Mouse (Mus musculus) bone marrow, adult 2 months (tissue): ENCODE results near the gene Tmed2.
"Not testable (repeated sequence)": the region's sequence is repeated elsewhere in the genome, so short reads cannot be mapped to it uniquely, and the experiment has no call there.

Experiments
- CTCF ChIP-seq: fragments of 200-500 bp; IDR thresholded peaks from 2 replicates; pipeline ENCODE4 v1.5.1; 2011; ENCODE audit warnings: low read length, control low read depth; ENCODE audit not compliant: control insufficient read depth, insufficient read depth
- POLR2A ChIP-seq: fragments of 200-500 bp; IDR thresholded peaks from 2 replicates; pipeline ENCODE4 v1.6.1; 2011; ENCODE audit warnings: low read depth, mild to moderate bottlenecking, control low read depth, low read length, borderline replicate concordance; ENCODE audit not compliant: control insufficient read depth

DNA sequence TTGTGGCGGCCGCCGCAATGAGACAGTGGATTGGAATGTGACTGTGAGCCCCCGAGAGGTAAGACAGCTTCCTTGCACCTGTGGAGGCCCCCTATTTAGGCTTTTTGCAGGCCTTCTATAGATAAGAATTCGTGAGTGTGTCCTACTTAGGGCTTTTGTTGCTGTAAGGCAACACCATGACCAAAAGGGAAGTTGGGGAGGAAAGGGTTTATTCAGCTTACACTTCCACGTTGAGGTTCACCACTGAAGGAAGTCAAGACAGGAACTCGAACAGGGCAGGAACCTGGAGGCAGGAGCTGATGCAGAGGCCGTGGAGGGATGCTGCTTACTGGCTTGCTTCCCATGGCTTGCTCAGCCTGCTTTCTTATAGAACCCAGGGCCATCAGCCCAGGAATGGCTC, 59.2 kb downstream of the Tmed2 start:
- TF ChIP-seq CTCF, POLR2A: not testable (repeated sequence)
